Mouse (Mus musculus) liver, adult 2 months (tissue): Measurements from ENCODE around the gene Pip4k2b. TPM values are rescaled to one million over a fixed set of nuclear protein-coding genes. Genes with fewer than 3 reads are reported as not detected.

Experiments
- DNase-seq: peaks from one replicate; pipeline ENCODE4 v3.0.0-alpha.2; 2011; ENCODE audit warnings: low read depth, low spot score; ENCODE audit errors: extremely low read depth
- H3K27ac ChIP-seq: fragments of 200-500 bp; replicated peaks from 2 replicates; pipeline ENCODE4 v1.5.1; 2012; ENCODE audit warnings: low read depth, mild to moderate bottlenecking, control low read depth, inconsistent platforms, low read length; ENCODE audit not compliant: insufficient read depth
- H3K27me3 ChIP-seq: fragments of 200-500 bp; 2 replicates; pipeline ENCODE4 v1.6.1; 2012; ENCODE audit warnings: mild to moderate bottlenecking, moderate library complexity, low read length, inconsistent platforms; ENCODE audit not compliant: control insufficient read depth, insufficient read depth
- H3K36me3 ChIP-seq: fragments of 200-500 bp; 2 replicates; pipeline ENCODE4 v1.6.1; 2012; ENCODE audit warnings: low read length, inconsistent platforms; ENCODE audit not compliant: control insufficient read depth, insufficient read depth
- H3K4me1 ChIP-seq: fragments of 200-500 bp; 2 replicates; pipeline ENCODE4 v1.6.1; 2011; ENCODE audit warnings: low read length; ENCODE audit not compliant: control insufficient read depth, insufficient read depth
- H3K4me3 ChIP-seq: fragments of 200-500 bp; 2 replicates; pipeline ENCODE4 v1.5.1; 2011; ENCODE audit warnings: low read depth, mild to moderate bottlenecking, control low read depth, low read length, moderate library complexity; ENCODE audit not compliant: insufficient read depth
- H3K79me2 ChIP-seq: fragments of 200-500 bp; 2 replicates; pipeline ENCODE4 v1.6.1; 2012; ENCODE audit warnings: inconsistent platforms, mild to moderate bottlenecking, low read length, moderate library complexity; ENCODE audit not compliant: control insufficient read depth, insufficient read depth
- H3K9ac ChIP-seq: fragments of 200-500 bp; 2 replicates; pipeline ENCODE4 v1.6.1; 2012; ENCODE audit warnings: low read depth, mild to moderate bottlenecking, control low read depth, inconsistent platforms, low read length
- CTCF ChIP-seq: fragments of 200-500 bp; IDR thresholded peaks from 2 replicates; pipeline ENCODE4 v1.5.1; 2011; ENCODE audit warnings: low read depth, low read length, control low read depth
- POLR2A ChIP-seq: fragments of 200-500 bp; IDR thresholded peaks from 2 replicates; pipeline ENCODE4 v1.6.1; 2011; ENCODE audit warnings: low read length, control low read depth; ENCODE audit not compliant: insufficient read depth; ENCODE audit errors: extremely low read depth
- WGBS: fragments of 180-500 bp; shearing (Covaris S2); methylation state at CpG from one replicate; pipeline ENCODE4 v1.1.7; 2018; 5-methylcytosine and 5-hydroxymethylcytosine counted together
- polyA plus RNA-seq: library from polyadenylated mRNA; depleted of rRNA; stranded (reverse); fragments of >200 nt; gene quantifications from 2 replicates; pipeline ENCODE4 v1.2.3, GENCODE M21; 2012
- total RNA-seq: library from RNA; depleted of rRNA; stranded (reverse); fragments of >200 nt; gene quantifications from 2 replicates; pipeline ENCODE4 v1.2.3, GENCODE M21; 2014

Gene Pip4k2b
- total and polyA plus RNA-seq, 2 experiments, result 4.1 to 10.8 TPM

DNA sequence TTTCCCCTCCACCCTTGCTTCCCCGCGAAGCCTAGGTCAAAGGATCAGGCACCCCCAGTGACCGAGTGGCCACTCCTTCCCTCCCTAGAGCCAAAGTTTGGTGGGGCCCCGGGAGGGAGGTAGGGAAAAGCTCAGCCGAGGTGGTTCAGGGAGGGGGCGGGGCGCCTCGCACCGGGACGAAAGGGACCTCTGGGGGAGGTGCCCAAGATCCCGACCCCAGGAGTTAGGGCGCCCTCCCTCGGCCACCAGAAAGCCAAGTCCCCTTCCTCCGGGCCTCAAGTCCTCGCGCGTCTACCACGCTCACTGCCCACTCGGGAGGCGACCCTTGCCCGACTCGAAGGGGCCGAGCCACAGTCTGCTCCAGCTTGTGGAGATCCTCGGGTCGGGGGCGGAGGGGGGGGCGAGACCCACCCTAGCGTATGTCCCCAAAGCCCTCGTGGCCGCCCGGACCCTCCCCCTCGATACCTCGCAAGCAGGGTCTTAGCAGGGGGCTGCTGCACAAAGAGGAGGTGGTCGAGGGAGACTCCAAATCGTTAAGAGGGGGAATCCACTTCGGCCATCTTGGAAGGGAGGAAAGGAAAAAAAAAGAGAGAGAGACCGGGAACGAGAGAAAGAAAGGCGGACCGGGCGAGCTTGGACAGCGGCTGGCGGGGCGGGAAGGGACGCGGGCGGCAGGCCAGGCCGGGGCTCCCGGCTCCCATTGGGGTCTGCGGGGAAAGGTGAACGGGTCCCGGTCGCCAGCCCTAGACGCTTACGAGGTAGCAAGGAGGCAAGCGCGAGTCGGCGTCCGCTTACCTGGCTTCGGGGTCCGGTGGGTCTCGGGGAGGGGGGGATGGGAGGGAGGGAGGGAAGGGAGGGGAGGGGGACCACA is 45.5 kb downstream of the Pip4k2b start:
- H3K9ac ChIP-seq, result peak overlapping the region; percentile 64
- peaks cover 6% of the 10 kb centered on the region; the same call in 1 of the 2 replicates for H3K4me1 ChIP-seq
- H3K79me2 ChIP-seq, result peaks cover 4% of the 10 kb centered on the region; the same call in 1 of the 2 replicates
- H3K27ac ChIP-seq, result no peak overlapping the region
- TF ChIP-seq POLR2A (no peak), CTCF (peak; percentile 14; the same call in 1 of the 2 replicates)
- no peaks in the 10 kb centered on the region for H3K27me3 ChIP-seq
- H3K4me3 ChIP-seq, result peak overlapping the region; percentile 76
- H3K36me3 ChIP-seq, result no peaks in the 10 kb centered on the region
- no peak for DNase-seq
- 2% methylated on average over 61 of the region's 63 CpGs for WGBS

DNA sequence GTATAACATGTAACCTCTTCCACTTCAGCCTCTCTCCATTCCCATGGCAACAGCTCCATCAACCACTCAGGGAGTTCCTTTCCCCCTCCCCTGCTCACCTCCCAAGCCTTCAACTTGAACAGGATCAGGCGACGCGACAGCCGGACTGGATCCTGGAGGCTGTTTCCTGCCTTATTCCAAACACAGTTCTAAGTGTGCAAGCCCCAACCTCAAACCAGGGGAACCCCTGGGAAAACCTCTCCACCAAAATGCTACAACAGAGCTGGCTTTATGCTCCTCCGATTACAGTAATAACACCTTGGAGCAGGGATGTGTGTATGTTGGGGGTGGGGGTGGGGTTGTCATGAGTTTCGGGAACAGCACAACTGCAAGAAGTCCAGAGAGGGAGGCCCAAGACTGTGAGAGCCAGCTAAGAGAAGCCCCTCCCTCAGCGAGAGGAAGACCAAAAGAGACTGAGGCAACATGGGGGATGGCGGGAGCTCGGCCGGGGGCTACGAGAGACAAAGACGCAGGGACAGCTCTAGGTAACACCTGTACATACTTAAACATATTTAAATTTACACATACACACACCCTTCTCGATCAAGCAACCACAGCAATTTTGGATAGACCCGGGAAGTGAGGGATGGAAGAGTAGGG is 46.5 kb downstream of the Pip4k2b start:
- Histone ChIP-seq H3K4me1 (peaks cover 5% of the 10 kb centered on the region; the same call in 1 of the 2 replicates), H3K27ac (no peak overlapping the region), H3K27me3 (no peaks in the 10 kb centered on the region), H3K9ac (no peak overlapping the region), H3K36me3 (no peaks in the 10 kb centered on the region), H3K4me3 (peak overlapping the region; percentile 76; the same call in 1 of the 2 replicates), H3K79me2 (no peaks in the 10 kb centered on the region)
- WGBS, result 58% methylated on average over 14 of the region's 14 CpGs
- no peak for TF ChIP-seq POLR2A
- no peak for TF ChIP-seq CTCF
- no peak for DNase-seq

DNA sequence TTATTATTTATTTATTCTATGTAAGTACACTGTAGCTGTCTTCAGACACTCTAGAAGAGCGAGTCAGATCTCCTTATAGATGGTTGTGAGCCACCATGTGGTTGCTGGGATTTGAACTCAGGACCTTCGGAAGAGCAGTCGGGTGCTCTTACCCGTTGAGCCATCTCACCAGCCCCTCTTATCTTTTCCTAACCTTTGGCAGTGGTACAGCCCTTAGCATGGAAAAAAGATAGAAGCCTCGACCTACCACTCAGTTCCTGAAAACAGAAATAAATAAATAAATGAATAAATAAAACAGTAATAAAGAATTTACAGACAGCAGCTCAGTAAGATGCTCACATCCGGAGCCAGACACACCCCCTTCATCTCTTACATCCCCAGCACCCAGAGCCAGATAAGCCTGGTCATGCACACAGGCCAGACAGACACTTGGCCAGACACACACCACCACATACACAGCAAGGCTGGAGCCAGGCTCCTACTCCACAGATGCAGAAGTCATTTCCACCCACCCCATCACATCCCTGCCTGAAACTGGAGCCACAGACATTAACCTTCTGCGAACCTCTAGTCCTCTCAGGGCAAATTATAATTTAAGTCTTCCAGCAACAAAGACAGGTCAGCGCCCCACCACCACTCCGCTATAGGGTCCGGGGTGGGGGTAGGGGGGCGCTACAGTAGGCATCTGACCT is 47.2 kb downstream of the Pip4k2b start:
- Histone ChIP-seq H3K79me2 (no peaks in the 10 kb centered on the region), H3K27me3 (no peaks in the 10 kb centered on the region), H3K9ac (no peak overlapping the region), H3K4me1 (peaks cover 5% of the 10 kb centered on the region; the same call in 1 of the 2 replicates), H3K4me3 (no peak overlapping the region), H3K27ac (no peak overlapping the region), H3K36me3 (no peaks in the 10 kb centered on the region)
- no peak for DNase-seq
- 80% methylated on average over 11 of the region's 11 CpGs for WGBS
- TF ChIP-seq CTCF (no peak), POLR2A (no peak)

DNA sequence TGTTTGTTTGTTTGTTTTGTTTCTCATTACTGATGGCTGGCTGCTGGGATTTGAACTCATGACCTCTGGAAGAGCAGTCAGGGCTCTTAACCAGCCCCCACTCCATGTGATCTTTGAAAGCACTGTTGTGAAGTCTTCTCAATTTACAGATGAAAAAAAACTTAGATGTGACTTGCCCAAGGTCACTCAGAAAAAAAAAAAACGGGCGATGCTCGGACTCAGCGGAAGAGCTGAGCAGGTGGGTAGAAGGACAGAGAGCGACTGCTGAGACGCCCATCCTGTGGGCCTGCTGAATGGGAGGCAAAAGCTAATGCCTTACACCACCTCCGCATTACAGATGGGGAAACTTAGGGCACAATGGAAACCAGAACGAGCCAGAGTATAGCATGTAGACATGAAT is 47.8 kb downstream of the Pip4k2b start:
- no peaks in the 10 kb centered on the region for H3K79me2 ChIP-seq
- WGBS, result 91% methylated on average over 8 of the region's 8 CpGs
- no peak for TF ChIP-seq CTCF
- TF ChIP-seq POLR2A, result no peak
- peaks cover 5% of the 10 kb centered on the region; the same call in 1 of the 2 replicates for H3K4me1 ChIP-seq
- H3K27ac ChIP-seq, result no peak overlapping the region
- no peak overlapping the region for H3K9ac ChIP-seq
- H3K27me3 ChIP-seq, result no peaks in the 10 kb centered on the region
- H3K4me3 ChIP-seq, result no peak overlapping the region
- H3K36me3 ChIP-seq, result no peaks in the 10 kb centered on the region
- no peak for DNase-seq

DNA sequence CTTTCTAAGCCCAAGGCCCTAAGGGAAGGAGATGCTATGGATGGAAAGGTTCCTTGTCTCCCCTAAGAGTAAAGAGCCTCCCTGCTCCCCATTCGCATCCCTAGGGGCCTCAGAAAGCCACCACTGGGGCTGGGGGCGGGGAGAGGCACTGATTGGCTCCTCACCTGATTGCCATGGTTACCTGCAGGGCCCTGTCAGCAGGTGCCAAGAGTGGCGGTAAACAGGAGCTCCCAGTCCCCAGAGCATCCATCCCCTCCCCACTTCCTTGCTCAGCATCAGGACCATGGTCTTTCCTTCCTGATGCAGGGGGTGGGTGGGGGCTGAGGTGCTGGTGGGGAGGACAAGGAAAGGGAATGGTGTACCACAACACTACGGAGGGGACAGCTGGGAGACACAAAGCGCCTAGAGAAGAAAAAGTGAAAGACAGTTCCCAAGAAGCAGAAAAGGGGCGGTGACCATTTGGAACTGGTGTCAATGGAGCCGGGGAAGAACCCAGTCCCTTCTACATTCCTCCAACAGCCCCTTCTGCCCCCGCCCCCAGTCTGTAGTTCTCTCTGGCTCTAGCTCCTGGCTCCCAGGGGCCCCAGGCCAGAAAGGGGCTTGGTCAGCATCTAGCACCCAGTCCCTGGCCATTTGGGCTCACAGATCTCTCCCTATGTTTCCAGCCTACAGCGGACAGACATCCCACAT is 48.6 kb downstream of the Pip4k2b start:
- Histone ChIP-seq H3K9ac (no peak overlapping the region), H3K27ac (no peak overlapping the region), H3K79me2 (no peaks in the 10 kb centered on the region), H3K36me3 (no peaks in the 10 kb centered on the region), H3K27me3 (no peaks in the 10 kb centered on the region), H3K4me1 (peaks cover 3% of the 10 kb centered on the region; the same call in 1 of the 2 replicates), H3K4me3 (no peak overlapping the region)
- TF ChIP-seq CTCF (no peak), POLR2A (no peak)
- DNase-seq, result no peak
- 88% methylated on average over 9 of the region's 9 CpGs for WGBS
